Mouse (Mus musculus) heart, postnatal 10 days (tissue): ENCODE data around the gene Dnah10. TPM values are rescaled to one million over a fixed set of nuclear protein-coding genes. Genes with fewer than 3 reads are reported as not detected.

ENCODE experiments used
- DNase-seq, 2 experiments: peaks; one replicate each; pipeline ENCODE4 v3.0.0; 2021
- intact Hi-C: fragments of 180-260 bp; cut with DNase I; formaldehyde crosslinking; loops from one replicate; pipeline ENCODE4 v1.15.1; 2025
- total RNA-seq, 2 experiments: library from RNA; stranded (reverse); gene quantifications; 2 replicates each; pipeline ENCODE4 v1.2.3; 2021

Dnah10 gene
- total RNA-seq, 2 experiments from 2014 or later: 0.02 TPM; not detected in 1

DNA sequence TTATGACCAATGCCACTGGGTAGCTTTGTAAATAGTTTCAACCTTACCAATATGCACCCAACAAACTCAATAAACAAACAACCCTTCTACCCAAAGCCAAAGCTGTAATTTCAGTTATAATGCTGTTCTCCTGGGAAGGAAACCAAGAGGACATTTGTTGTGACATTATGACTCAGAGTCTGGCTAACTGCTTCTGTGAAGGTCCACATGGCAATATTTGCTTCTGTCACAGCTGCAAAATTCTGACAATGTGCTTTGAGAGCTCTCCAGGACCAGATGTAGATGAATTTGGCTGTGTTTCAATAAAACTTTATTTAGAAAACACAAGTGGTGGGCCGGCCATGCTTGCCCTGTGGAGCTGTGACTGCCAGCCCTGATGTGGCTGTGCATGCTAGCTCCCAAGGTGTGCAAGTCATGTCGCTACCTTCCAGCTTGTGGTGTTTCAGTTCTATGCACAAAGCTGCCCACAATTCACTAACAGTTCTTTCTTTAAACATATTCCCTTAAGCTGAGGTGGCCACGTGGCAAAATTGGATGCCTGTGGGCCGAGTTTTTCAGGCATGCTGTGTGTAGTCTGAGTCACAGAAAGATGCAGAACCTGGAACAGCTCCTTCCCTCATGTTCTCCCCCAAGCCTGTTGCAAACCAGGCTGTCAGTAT is 85.0 kb downstream of the Dnah10 start:
- intact Hi-C loops: no loop called here
- DNase-seq: peak; percentile 43 to 50

DNA sequence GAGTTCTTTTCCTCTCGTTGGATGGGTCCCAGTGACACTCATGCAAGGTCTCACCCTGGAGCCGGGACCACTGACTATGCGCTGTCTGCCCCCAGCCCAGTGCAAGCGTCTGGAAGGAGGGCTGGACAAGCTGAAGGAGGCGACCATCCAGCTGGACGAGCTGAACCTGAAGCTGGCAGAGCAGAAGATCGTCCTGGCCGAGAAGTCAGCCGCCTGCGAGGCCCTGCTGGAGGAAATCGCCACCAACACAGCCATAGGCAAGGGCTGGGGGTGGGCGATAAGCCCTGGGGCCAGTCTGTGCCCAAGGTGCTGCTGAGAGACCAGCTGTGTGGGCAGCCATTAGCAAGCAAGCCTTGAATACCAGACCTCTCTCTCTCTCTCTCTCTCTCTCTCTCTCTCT is 87.6 kb downstream of the Dnah10 start:
- intact Hi-C loops: no loop called here
- no peak for DNase-seq

- intact Hi-C loops: no loop called here
- DNase-seq: no peak
Measured at GRCm38 (mm10) chr5:124814797-124815196, 89.9 kb downstream of the Dnah10 start.

DNA sequence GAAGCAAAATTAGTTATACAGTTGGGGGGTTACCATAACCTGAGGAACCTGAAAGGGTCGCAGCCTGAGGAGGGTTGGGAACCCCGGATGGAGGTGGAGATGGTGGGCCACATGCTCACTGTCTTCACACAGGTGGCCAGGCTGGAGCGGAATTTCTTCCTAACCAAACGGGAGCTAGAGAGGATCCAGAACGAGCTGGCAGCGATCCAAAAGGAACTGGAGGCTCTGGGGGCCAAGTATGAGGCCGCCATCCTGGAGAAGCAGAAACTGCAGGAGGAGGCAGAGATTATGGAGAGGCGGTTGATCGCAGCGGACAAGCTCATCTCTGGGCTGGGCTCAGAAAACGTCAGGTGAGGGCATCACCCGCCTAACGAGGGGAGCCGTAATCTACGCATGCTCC is 92.2 kb downstream of the Dnah10 start:
- DNase-seq: no peak
- intact Hi-C loops: no loop called here

DNA sequence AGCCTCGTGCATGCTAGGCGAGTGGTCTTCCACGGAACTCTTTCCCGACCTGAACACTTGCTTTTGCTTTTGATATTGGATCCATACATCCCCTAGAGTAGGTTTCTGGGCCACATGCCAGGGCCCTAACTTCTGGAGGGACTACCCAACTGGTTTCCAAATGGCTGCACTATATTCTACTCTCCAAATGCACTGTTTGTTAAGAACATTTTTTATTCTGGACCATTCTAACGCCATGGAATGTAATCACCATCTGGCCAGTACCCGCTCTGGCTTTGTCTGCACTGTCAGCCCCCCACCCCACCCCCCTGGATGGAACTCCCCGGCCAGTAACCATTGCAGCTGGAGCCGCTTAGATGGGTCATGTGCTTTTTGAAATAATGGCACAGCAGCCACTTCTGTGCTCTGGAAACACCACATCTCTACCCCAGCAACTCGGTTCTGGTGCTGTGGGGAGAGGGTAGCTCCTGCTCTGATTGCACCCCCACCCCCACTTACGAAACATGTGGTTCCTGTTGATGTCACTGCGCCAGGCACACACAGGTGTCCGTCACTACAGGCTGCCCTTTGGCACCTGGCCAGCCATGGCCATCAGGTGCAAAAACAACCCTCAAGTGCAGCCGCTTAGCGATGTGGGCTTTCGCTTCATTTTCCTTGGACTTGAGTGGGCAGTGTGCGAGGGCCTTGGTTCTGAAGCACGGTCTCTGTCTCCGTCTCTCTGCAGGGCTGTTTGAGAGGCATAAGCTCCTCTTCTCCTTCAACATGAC is 97.4 kb downstream of the Dnah10 start:
- no peak for DNase-seq
- intact Hi-C loops: no loop called here

DNA sequence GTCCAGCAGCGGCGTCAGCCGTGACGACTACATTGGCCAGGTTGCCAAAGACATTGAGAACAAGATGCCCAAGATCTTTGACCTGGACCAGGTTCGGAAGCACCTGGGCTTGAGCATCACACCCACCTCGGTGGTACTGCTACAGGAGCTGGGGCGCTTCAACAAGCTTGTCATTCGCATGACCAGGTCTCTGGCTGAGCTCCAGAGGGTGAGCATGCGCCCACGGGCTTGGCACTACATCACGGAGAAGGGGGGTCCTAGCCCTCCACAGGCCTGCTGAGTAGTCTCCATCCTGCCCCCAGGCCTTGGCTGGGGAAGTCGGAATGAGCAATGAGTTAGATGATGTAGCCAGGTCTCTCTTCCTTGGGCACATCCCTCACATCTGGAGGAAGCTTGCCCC is 105.4 kb downstream of the Dnah10 start:
- intact Hi-C loops: no loop called here
- no peak for DNase-seq

- intact Hi-C loops: no loop called here
- DNase-seq: no peak
Measured at GRCm38 (mm10) chr5:124835218-124835617, 110.3 kb downstream of the Dnah10 start.

DNA sequence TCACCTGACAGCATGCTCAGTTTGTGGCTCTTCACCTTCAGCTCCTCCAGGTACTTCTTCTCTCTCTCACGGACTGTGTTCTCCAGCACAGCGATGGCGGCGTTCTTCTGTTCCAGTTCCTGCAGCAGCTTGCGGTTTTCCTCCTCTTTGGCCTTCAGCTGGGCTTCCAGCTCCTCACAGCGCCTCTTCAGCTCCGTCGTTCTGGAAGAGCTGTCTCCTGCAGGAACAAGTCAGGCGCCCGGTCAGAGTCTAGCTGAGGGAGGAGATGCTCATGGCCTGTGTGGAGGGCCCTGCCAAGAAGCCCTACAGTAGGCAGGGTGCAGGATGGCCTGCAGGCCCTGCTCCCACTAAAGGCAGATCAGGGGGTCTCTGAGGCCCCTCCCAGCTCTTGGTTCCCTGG is 111.2 kb downstream of the Dnah10 start:
- intact Hi-C loops: no loop called here
- DNase-seq: no peak

GRCm38 (mm10) chr5:124836621-124837020 is 111.7 kb downstream of the Dnah10 start:
- no peak for DNase-seq
- intact Hi-C loops: no loop called here

DNA sequence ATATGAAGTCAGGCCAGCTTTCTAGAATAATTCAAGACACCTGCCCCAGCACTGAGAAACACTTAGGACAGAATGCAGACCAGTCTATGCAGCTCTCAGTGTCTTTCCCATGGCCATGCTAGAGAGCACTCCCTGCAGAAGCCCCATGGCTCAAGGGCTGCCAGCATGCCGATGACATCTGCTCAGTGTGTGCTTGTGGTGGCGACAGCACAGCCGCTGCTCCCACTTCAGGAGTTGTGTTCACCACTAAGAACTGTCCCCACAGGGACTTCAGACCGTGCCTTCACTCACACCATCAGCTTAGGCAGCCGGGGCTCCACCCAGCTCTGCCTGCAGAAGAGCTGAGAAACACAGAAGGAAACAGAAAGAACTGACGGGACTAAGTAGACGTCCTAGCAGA is 115.3 kb downstream of the Dnah10 start:
- intact Hi-C loops: no loop called here
- DNase-seq: peak; percentile 14 to 41

- no peak for DNase-seq
- intact Hi-C loops: no loop called here
Measured at GRCm38 (mm10) chr5:124840669-124841068, 115.8 kb downstream of the Dnah10 start.

DNA sequence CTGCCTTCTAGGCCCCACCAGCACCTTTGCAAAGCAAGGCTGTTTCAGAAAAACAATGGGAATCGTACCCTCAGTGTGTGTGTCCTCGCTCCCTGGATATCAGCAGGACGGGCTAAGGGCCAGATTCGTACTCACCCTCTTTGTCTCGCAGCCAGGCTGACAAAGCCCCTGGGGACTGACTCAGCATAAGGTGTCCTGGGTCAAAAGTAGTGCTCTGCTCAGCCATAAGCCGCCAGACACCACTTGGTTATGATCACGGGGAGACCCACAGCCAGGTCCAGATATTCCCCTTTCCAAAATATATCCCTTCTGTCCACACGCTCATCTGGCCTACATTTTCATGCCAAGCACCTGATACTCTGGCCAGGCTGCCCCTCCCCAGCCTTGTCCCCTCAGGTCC is 118.5 kb downstream of the Dnah10 start:
- peak; percentile 33 to 40 for DNase-seq
- intact Hi-C loops: no loop called here

GRCm38 (mm10) chr5:124844929-124845328 is 120.0 kb downstream of the Dnah10 start:
- intact Hi-C loops: no loop called here
- DNase-seq: no peak

- DNase-seq: no peak
- intact Hi-C loops: no loop called here
Measured at GRCm38 (mm10) chr5:124847014-124847413, 122.1 kb downstream of the Dnah10 start.

DNA sequence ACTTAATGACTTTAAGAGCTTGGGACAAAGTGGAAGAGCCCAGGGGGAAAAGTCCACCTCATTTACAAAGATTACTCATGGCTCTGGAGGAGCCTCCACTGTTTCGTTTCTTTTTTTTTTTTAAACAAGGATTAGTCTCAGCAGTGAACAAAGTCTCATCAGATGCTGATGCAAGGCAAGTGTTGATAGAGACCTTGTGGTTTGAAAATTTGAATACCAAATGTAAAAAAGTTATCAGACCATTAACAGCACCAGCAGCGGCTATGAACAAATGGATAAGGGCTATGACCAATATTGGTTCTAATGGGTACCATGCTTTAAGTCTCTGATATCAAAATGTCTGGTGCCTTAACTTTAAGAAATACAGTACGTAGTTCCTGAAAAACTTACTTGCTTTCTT is 124.1 kb downstream of the Dnah10 start:
- no peak for DNase-seq
- intact Hi-C loops: no loop called here

- DNase-seq: no peak
Measured at GRCm38 (mm10) chr5:124851572-124851971, 126.7 kb downstream of the Dnah10 start.

DNA sequence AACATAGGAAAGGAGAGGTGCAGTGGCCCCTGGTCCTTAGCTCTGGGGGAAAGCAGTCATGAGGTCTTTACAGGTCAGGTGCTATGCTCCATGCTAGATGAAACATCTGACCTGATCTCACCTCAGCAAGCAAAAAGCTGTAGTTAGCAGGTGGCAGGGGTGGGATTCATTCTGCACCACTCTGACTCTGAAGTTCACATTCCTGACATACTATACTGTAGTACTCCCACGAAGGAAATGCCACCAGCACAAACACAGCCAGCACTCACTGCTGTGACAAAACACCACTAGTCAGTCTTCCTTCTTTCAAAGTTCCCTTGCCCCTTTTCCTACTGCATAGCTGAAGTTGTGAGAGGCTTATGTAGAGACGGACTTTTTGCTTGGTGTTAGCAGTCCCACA is 127.4 kb downstream of the Dnah10 start:
- intact Hi-C loops: no loop called here
- no peak for DNase-seq

More at GRCm38 (mm10) chr5:124851572-124851971, 126.7 kb downstream of the Dnah10 start:
- intact Hi-C loops: no loop called here

- intact Hi-C loops: no loop called here
- DNase-seq: peak in 1 of 2 experiments; percentile 16
Measured at GRCm38 (mm10) chr5:124853079-124853478, 128.2 kb downstream of the Dnah10 start.

- intact Hi-C loops: no loop called here
- DNase-seq: no peak
Measured at GRCm38 (mm10) chr5:124854202-124854601, 129.3 kb downstream of the Dnah10 start.

DNA sequence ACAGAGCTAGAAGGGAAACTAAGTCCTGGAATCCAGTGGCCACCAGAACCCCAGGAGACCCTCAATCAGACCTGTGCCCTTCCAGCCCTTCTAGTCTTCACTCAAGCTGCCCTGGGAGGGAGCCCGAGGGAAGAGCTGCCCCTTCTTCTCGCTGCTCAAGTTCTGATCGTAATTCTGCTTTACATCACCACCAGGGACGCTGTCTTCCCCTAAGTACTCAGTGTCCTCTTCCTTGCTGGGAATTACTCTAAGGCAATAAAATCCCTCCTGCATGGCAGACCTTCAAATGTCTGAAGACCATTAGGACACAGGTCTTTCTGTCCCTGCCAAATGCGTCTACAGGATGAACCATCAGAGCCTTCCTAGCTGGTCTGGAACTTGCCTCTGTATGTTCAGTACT is 135.1 kb downstream of the Dnah10 start:
- intact Hi-C loops: no loop called here
- DNase-seq: no peak

DNA sequence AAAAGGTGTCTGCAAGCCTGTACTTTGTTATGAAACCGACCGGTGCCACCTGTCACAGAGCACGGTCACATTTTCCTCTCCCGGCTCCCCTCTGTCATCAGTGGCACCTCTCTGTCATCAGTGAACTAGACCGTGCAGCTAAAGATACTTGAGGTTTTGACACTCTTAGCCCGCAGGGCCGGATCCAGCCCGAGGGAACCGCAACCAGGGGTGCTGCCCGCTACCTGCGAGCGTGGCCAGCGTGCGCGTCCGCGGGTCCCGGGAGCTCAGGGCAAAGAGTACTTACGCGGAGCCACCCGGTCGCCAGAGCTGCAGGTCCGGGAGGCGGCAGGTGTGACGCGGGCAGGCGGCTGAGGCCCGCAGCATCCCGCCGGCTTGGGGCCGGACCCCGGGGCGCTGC is 136.6 kb downstream of the Dnah10 start:
- no peak for DNase-seq
- intact Hi-C loops: no loop called here
